Mouse (Mus musculus) cerebellum, adult 11 months (tissue): ENCODE data around the gene Gm2035.
"Not testable (repeated sequence)": the region's sequence is repeated elsewhere in the genome, so short reads cannot be mapped to it uniquely, and the experiment has no call there.

Source experiments
- DNase-seq: peaks from one replicate; pipeline ENCODE4 v3.0.0; 2022

Gene Gm2035

DNA sequence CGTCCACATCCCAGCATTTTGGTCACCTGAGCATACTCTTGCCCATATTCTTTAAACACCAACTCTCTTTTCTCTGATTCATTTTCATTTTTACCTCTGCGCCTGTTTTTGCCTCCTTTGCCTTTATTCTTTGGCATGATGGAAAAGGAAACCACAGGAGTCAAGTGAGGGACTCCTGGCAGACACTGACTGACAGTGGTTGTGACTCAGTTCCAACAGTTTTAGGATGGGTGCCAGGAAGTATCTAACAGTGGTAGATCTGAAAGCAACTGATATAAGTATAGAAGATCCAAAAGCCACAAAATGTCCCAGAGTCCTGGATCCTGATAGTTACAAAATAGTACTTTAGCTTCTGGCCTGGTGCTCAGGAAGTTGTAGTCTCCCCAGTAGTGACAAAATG lies at the start of gene Gm2035:
Gene Gm2035, minus strand, starts transcription at position 137 of the 400 bp plus-strand sequence.
- not testable (repeated sequence) for DNase-seq

GRCm38 (mm10) chr12:87953780-87954179 lies 34.1 kb upstream of the Gm2035 start, which contains the start of gene Gm2042:
Gene Gm2042 (plus strand): TSS chr12:87954080.
- not testable (repeated sequence) for DNase-seq

DNA sequence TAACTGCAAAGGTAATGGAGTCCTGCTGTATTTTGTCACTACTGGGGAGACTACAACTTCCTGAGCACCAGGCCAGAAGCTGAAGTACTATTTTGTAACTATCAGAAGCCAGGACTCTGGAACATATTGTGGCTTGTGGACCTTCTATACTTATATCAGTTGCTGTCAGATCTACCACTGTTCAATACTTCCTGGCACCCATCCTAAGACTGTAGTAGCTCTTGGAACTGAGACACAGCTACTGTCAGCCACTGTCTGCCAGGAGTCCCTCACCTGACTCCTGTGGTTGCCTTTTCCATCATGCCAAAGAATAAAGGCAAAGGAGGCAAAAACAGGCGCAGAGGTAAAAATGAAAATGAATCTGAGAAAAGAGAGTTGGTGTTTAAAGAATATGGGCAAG lies 24.6 kb downstream of the Gm2035 start, which contains the start of gene Gm2022:
Gene Gm2022, plus strand, starts transcription at position 301 of the 400 bp plus-strand sequence.
- not testable (repeated sequence) for DNase-seq

GRCm38 (mm10) chr12:87873772-87874171 lies 45.9 kb downstream of the Gm2035 start, which contains the start of gene Gm2016:
Gene Gm2016 (plus strand): TSS chr12:87874072.
- not testable (repeated sequence) for DNase-seq
